Mouse (Mus musculus): ENCODE measurements at regions not wholly inside any gene's neighbourhood (a gene's known extent, or its start where the extent isn't known, plus 50 kb on each side); places are given as distances from the start of the nearest gene placed in this dataset.

DNA sequence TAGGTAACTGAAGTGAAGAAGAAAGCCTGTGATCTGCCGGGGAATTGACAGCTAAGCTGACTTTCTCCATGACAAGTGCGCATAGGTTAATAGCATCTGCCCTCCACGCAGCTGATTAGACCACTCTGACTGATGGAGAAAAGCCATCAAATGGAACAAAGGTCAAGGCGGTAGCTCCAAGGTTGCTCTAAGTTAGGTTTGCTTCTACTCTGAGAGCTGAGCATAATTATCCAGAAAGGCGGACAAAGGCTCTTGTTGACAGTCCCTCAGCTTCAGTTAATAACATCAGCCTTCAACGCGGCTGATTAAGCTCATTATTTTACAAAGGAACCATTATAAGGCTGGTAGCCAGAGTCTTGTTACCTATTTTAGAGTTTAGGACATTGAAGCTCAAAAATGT, 54.0 kb upstream of the Enpep start:
- DNase-seq: no peak

GRCm38 (mm10) chr3:129390506-129390905, 58.0 kb upstream of the Enpep start:
- no peak for DNase-seq

DNA sequence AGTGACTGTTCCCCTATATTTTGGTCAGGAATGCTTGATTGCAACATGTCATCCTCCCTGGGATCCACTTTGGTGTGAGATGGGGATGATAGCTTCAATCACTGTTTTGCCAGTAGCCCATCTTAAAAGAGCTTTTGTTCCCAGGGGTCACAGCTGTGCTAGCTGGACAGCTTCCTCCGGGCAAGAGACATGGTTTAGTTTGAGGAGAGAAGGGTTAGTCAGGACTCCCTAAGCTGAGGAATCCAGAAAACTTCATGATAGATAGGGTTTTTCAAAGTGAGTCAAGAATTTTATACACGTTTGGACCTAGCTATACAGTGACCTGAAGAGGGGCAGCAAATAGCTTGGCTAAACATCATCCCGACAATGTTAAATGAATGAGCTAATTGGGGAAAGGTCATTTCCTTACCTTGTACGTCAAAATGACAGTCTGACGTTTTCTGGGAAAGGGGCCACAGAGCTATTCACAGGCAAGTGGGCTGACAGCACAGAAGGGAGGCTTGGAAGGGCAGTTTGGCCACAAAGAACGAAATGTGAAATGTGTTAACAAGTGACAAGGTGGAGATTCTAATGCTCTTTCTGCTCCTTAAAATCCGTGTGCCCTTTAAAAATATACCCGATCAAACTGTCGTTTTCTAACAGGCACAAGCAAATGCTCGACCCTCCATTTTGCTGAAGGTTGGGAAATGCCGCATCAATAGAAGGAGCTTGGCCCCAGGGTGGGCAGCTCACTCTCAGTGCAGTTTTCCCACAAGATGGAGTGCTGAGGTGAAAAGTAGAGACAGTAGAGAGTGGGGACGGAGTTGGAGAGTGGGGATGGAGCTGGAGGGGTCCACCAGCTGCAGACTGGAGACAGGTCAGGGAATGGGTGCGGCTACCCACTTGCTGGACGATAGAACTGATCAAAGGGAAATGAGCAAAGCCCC, 59.6 kb upstream of the Enpep start:
- no peak for DNase-seq

- peak; percentile 21 to 30 for DNase-seq
These were observed 60.6 kb upstream of the Enpep start for GRCm38 (mm10) chr3:129392814-129393804.

GRCm38 (mm10) chr3:129397481-129397880, 65.0 kb upstream of the Enpep start:
- no peak for DNase-seq

DNA sequence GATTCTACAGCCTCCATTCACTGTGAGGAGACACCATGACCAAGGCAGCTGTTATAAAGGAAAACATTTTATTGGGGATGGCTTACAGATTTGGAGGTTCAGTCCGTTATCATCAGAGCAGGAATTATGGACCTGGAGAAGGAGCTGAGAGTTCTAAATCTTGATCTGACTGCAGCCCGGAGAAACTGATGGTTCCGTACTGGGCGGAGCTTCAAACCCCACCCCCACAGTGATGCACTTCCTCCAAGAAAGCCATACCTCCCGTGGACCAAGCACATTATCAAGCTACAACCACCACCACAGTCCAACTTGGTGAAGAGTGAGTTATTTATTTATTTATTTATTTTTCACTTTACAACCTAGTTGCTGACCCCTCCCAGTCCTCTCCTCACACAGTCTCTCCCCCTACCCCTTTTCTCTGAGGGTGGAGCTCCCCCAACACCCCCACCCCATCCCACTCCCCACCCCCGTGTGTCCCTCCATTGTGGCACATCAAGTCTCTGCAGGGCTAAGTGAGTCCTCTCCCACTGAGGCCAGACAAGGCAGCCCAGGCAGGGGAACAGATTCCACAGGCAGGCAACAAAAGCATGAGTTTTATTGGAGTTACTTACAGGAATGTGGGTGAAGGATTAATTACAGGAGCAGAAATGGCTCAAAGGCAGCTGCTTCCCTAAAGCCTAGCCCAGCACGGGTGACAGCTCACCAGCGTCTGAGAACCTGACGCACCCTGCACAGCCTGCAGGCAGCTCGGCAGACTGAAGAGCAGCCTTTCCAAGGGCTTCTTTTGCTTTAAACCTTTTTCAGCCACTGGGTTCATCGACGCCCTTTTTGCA, 67.8 kb upstream of the Enpep start:
- no peak for DNase-seq

- DNase-seq: no peak
These were observed 79.0 kb upstream of the Enpep start for GRCm38 (mm10) chr3:129411389-129412054.

GRCm38 (mm10) chr3:129412126-129412960, 79.8 kb upstream of the Enpep start:
- no peak for DNase-seq

GRCm38 (mm10) chr3:129412961-129413246, 80.4 kb upstream of the Enpep start:
- no peak for DNase-seq

DNA sequence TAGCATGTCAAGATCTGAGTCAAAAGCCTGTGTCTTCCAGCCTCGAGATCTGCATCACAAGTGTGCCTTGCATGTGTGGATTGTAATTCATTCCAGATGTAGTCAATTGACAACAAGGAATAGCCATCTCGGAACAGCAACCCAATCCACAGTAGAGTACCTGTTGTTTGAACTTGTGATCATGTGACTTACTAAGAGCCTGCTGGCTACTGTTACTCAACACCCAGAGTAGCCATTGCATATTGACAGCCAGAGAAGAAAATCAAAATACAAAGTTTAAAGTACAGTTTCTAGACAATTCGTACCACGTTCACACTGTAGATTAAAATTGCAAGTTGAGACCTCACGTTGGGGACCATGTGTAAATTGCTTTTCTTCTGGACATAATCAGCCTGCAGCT, 83.1 kb upstream of the Enpep start:
- DNase-seq: no peak

DNA sequence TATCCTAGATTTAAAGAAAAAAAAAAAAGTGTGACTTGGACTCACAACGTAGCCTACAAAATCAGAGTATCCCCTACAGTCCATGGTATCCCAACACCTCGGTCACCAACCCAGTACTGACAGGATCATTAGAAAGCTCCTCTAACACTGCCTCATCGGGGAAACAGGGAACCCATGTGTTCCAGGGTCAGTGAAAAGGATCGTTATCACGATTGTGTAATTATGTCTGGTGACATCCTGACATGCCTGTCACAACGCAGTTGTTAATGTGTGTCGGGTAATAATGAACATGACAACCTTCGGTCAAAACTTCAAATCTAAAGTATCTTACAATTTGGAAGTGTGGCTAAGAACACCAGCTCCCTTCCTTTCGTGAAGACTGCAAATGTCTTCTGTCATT, 83.8 kb upstream of the Enpep start:
- DNase-seq: no peak

DNA sequence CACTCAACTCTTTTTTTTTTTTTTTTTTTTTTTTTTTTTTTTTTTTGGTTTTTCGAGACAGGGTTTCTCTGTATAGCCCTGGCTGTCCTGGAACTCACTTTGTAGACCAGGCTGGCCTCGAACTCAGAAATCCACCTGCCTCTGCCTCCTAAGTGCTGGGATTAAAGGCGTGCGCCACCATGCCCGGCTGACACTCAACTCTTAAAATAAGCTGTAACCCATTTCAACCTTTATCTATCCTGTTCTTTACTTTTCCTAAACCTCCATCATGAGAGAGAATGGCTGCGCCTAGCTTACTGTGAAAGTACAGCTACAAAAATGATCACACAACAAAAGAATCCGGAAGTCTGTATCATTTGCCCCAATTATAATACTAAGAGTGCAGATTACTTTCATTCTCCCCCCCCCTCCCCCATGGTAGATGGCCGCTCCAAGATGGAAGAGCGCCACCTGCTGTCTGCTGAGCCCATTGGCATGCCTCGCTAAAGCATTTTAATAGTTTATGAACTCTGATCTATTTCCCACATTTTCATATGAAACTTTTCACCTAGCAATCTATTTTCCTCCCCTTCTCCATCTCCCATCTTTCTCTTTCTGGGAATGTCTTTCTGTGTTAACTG, 89.2 kb upstream of the Enpep start:
- DNase-seq: peak in 1 of 2 experiments; percentile 5

DNA sequence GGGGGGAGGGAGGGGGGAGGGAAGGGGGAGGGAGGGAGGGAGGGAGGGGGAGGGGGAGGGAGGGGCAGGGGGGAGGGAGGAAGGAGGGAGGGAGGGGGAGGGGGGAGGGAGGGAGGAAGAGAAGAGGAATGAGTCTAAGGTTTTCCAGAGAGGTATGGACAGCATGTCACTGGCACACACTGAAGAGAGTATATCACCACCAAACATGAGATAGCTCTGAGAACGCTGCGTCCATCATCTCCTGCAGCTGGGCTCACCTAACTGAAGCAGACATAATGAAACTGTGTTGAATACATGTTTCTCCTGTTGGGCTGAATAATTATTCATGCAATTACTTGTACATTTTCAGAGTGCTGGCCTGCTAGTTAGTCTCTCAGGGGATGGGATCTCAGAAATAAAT, 96.2 kb upstream of the Enpep start:
- no peak for DNase-seq

GRCm38 (mm10) chr3:129429161-129430111, 96.9 kb upstream of the Enpep start:
- peak in 1 of 2 experiments; percentile 54 for DNase-seq

DNA sequence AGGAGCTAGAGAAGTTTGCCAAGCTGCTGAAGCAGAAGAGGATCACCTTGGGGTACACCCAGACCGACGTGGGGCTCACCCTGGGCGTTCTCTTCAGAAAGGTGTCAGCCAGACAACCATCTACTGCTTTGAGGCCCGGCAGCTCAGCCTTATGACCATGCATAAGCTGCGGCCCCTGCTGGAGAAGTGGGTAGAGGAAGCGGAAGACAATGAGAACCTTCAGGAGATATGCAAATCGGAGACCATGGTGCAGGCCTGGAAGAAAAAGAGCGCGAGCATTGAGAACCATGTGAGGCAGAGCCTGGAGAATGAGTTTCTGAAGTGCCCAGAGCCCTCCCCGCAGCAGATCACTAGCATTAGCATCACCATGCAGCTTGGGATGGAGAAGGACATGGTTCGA, 98.1 kb upstream of the Elovl6 start:
- no peak for DNase-seq

- DNase-seq: no peak
These were observed 94.5 kb upstream of the Elovl6 start for GRCm38 (mm10) chr3:129437687-129438086.

- DNase-seq: no peak
These were observed 89.4 kb upstream of the Elovl6 start for GRCm38 (mm10) chr3:129442756-129443155.

- no peak for DNase-seq
These were observed 87.9 kb upstream of the Elovl6 start for GRCm38 (mm10) chr3:129444221-129444620.

GRCm38 (mm10) chr3:129445961-129446360, 86.2 kb upstream of the Elovl6 start:
- DNase-seq: no peak

GRCm38 (mm10) chr3:129449928-129450327, 82.2 kb upstream of the Elovl6 start:
- no peak for DNase-seq
